Mouse (Mus musculus): ENCODE measurements around the gene Cirbp.
A peak's percentile ranks its signal among the peaks of the same experiment; 100 is the strongest.

Gene Cirbp

DNA sequence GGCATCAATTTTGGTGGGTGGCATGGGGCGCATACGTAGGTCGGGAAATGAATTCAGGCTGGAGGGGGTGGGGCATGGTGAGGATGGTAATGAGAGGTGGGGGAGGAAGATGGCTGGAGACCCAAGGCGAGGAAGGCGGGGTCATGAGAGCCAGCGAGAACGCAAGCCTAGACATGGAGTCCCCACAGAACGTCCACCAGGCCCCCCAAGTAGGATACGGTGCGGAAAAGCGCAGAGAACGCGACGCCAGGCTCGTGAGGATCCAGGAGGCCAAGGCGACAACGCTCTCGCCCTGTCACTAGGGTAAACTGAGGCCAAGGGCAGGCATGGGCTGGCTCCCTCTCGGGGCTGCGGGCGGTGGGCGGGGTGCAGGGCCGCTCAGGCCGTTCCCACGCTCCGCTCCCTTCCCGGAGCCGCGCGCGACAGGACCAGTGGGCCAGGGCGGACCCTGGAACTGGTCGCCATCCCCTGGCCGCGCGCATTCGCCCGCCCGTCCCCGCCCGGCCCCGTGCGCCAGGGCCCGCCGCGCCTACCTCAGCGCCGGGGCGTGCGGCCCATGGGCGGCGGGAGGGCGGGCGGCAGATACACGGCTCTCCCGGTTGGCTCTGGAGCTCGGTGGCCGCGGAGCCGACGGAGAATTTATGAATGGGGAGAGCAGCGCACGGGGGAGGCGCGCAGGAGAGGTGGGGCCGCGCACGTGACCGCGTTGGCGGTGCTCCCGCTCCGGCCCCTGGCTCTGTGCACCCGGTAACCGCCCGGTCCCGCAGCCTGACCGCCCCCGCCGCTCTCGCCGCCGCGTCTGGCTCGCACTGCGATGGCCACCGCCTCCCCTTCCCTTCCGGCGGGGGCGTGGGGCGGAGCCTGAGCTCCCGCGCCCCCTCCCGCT is 27.0 kb upstream of the Cirbp start, which contains the start of gene Atp5d:
TSS of gene Atp5d (plus strand) at position 80 of the 886 bp plus-strand sequence.
- DNase-seq: peak; percentile 67

DNA sequence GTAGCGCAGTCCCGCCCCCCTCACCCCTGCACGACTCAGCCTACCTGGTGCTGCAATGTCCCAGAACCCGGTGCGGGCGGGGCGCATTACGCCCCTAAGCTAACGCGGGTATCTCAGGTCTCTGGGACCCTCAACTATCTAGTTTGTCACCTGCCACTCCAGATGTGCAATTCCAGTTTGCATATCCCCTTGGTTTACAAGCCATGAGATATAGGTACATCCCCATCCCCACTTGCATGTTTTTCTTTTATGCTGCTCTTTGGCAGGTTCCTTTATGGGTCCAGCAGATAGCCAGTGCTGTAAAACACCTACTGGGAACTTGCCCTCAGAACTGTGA is 26.4 kb upstream of the Cirbp start:
- DNase-seq: no peak

DNA sequence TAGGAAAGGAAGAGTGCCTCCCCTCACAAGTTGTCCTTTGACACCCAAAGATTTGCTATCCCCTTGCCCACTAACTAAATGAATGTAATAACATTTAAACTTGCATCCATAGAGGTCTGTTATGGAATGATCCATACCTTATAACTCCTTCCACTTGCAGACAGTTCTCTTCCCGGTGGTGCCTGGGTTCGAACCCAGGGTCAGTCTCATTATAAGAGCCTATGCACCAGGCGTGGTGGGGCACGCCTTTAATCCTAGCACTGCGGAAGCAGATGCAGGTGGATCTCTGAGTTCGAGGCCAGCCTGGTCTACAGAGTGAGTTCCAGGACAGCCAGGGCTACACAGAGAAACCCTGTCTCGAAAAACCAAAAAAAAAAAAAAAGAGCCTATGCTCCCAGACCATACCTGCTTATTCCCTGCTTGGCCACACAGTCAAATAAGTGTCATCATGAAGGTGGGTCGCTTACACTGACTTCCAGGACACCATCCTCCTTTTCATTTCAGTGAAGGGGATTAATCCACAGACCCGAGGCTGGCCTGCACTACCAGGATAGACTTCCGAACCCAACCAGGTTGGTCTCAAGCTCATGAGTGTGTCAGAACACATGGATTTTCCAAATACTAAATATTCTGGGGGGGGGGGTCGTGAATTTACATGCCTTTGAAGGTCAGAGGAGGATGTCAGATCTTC is 25.7 kb upstream of the Cirbp start:
- no peak for DNase-seq

DNA sequence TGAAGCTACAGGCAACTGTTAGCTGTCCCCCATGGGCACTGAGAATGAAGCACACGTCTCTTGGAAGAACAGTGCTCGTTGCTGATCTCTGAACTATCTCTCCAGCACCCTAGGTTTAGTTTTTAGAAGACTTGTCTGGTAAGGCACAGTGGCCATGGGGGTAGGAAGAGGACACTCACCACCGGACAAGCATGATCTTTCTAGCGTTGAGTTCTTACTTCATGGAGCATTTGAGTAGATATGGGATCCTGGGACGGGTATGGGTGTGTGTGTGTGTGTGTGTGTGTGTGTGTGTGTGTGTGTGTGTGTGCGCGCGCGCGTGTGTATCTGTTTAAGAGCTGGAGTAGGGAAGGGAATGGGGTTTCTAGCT is 25.1 kb upstream of the Cirbp start, which contains the start of gene Cbarp:
TSS of gene Cbarp (minus strand) at position 170 of the 370 bp plus-strand sequence.
- DNase-seq: no peak

DNA sequence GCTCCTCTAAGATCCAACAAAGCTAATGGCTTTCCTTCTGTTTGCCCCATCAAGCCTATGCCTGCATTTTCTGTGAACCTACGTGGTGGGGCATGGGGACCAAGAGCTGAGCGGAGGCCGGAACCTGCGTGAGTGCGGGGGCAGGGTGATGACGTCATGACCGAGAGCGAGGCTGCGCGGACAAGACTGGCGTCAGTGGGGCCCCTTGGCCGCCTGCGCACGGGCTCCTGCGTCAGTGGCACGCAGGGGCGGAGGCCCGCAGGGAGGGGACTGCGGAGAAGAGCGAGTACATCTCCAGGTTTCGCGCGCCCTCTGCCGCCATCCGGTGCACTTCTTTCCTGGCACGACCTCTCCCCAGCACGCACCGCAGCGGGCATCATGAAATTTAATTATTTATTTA is 24.5 kb upstream of the Cirbp start:
- DNase-seq: peak; percentile 96

DNA sequence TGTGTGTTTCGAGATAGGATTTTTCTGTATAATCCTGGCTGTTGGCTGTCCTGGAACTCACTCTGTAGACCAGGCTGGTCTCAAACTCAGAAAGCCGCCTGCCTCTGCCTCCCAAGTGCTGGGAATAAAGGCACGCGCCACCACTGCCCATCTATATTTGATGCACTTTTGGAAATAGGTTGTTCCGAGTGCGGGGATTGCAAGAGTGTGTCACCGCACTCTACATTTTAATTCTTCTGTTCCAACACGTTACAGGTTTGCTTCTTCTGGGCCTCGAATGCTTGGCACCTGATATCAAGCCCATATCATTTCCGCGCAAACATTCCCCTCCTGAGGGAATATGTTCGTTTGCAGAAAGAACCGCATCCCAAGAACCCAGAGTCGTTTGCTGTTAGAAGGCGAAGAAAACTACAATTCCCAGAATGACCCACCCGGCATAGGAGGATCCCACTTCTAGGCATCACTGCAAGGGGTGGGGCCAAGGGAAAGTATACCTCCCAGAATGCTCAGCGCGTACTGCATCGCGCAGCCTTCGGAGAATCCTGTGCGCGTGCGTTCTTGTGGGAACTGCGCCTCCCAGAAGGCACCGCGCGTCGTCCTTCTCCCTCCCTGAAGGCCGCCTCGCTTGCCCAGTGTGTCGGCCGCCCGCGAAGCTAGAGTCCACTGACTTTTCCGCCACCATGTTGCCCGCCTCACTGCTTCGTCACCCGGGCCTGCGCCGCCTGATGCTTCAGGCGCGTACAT is 23.8 kb upstream of the Cirbp start:
- peak; percentile 100 for DNase-seq

DNA sequence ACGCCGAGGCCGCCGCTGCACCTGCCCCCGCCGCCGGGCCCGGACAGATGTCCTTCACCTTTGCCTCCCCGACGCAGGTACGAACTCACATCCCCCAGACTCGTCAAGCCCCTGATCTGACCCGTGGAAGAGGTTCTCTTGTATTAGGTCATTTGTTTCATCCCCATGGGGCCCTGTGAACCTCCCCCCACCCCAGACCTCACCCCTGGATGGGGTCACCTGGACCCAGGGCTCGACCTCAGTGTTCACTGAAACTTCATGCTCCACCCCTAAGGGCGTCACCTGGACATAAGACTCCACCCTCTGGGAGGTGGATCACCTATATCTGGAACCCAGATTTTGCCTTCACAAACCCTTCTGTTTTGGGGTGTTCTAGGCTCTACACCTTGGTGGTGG is 23.3 kb upstream of the Cirbp start:
- DNase-seq: no peak

DNA sequence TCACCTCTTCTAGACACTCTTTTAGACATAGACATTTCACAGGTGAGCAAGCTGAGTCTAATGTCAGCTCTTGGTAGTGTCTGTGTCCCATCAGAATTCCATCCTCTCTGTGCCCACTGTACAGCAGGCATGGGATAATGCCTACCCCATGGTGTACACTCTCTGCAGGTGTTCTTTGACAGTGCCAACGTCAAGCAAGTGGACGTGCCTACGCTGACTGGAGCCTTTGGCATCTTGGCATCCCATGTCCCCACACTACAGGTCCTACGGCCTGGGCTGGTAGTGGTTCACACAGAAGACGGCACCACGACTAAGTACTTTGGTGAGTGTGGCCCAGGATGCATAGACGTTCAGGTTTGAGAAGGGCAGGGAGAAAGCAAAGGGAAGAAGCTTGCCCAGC is 22.1 kb upstream of the Cirbp start:
- no peak for DNase-seq

DNA sequence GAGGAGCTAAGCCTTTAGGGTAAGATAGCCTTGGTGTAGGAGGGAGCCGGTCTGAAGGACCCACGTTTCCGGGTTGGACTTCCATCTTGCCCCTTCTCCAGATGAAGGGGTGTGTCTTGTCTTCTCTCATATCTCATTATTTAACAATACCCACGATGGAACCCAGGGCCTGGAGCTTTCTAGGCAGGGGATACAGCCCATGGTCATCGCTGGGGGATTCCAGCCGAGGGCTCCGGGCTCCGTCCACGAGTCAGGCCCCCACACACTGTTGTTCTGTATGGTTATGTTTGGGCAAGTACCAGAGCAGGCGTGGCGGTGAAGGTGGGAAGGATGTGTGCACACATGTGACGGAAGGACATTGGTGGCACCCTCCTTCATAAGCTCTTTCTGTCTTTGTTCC is 21.6 kb upstream of the Cirbp start:
- DNase-seq: no peak

DNA sequence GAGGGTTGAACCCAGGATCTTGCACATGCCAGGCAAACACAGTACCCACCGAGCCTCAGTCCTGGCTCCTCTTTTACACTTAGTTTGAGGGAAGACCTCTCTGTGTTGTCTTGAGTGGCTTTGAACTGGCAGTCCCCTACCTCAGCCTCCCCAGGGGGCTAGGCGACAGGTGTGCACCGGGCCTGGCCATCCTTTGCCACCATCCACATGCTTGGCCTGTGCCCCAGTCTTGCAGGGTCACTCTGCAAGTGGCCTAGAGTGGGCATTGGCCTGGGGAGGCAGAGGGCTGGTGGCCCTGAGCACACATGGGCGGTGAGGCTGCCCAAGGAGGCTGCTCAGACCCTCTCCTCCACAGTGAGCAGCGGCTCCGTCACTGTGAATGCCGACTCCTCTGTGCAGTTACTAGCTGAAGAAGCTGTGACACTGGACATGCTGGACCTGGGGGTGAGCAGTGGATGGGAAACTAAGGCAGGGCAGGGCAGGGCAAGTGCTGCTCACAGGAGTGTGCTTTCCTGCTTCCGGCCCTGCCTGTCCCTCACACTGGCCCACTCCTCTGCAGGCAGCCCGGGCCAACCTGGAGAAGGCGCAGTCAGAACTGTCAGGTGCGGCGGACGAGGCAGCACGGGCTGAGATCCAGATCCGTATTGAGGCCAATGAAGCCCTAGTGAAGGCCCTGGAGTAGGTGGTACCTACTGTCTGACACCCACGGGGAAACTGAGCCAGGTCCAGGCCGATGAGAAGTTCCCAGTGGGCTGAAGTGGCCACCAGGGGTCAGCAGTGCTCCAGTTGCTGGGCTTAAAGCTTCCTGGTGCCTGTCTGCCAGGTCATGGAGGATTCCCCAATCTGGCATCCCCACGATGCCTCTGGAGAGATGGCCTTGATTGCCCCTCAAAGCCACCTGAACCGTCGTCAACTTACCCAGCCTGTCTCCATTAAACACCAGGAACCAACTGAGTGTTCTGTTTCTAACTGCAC is 20.6 kb upstream of the Cirbp start:
- peak; percentile 84 for DNase-seq

DNA sequence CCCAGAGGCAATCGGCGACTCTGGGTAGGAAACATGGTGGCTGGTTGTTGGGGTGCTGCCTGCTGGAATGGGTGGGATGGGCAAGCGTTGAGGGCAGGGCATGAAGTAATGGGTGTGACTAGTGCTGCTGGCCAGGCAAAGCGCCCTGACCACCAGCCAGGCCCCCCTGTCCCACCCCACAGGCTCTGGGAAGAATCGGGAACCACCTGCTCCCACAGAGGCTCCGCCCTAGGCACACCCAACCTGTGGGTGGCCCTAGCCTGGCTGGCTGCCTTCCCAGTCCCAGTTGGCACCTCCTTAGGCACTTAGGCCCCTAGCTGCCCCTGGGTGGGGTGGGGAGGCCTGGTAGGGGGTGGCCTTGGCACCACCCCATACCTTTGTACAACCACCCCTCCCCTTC is 19.9 kb upstream of the Cirbp start:
- no peak for DNase-seq

DNA sequence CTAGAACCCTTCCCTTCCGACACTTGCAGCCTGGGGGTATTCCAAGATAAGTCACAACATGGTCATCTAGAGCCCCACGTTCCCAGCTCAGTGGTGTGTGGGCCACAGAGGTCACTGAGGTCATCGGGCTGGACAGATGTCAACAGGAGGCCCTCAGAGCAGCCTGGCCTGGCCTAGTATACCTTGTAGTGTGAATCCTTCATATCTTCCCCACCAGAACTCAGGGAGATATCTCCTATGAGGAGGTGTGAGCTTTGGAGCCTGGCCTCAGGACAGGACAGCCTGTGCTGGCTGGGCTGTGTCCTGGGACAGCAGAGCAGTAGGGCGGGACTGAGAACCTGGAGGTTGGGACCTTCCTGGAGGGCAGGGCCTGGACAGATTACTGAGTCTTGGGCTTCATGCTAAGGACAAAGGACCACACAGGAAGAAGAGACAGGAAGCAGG is 19.2 kb upstream of the Cirbp start:
- no peak for DNase-seq

DNA sequence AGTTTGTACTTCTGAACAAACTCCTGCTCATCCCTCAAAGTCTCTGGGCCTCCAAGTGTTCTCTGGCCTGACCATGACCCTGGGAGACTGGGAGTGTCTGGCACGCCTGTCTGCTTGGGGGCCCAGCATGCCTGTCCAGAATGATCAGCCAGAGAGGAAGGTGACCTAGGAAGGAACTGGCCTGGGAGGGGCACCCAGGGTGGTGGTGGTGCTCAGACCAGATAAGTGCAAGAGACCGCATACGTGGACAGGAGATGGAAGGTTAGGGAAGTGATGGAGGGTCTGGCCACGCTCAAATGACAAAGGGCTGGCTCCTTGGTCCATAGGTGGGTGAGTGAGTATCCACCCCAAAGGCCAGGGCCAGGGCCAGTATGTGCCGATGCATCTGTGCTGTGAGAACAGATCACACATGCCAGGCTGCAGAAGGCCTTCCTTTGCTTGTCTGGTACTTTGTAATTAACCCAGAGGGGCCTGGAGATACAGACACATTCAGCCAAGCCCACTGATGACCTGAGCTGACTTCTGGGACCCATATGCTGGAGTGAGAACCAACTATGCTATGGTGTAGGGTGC is 18.6 kb upstream of the Cirbp start:
- no peak for DNase-seq

DNA sequence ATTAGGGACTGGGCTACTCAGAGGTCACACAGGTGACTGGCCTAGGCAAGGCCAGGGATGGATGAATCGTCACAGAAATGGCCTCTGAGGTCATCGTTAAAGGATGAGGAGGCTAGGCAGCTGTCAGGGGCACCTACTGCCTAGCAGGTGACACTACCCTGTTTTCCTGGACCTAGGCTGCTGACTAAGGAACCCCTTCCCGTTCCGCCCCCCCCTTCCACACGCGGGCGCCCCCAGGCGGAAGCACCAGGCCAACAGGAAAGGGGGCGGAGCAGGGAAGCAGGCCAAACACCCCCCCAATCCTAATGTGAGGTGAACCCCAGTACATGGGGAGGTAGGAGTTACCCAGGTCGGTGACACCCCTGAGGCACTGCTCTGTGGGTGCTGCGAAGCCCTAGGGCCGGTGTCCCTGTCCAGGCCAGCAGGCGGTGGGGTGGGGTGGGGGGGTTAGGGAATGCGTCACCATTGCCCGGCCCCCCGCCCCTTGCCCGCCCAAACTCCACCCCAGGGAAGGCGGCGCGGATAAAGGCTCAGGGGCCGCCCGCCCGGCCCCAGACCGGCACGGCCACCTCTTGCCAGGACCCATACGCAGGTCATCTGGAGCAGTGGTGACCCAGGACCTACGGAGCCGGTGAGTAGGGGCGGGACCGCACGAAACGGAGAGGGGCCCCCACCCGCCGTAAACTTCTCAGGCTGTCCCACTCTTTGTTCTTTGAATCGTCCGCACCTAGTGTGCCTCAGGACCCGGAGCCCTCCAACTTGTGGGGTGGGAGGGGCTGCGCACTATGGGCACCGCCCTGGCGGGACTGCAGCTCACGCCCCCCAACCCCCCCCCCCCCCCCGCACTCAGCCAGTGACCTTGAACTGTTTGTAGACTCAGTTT is 17.8 kb upstream of the Cirbp start, which contains the start of gene Midn:
TSS of gene Midn (plus strand) at position 554 of the 883 bp plus-strand sequence.
- DNase-seq: peak; percentile 79

DNA sequence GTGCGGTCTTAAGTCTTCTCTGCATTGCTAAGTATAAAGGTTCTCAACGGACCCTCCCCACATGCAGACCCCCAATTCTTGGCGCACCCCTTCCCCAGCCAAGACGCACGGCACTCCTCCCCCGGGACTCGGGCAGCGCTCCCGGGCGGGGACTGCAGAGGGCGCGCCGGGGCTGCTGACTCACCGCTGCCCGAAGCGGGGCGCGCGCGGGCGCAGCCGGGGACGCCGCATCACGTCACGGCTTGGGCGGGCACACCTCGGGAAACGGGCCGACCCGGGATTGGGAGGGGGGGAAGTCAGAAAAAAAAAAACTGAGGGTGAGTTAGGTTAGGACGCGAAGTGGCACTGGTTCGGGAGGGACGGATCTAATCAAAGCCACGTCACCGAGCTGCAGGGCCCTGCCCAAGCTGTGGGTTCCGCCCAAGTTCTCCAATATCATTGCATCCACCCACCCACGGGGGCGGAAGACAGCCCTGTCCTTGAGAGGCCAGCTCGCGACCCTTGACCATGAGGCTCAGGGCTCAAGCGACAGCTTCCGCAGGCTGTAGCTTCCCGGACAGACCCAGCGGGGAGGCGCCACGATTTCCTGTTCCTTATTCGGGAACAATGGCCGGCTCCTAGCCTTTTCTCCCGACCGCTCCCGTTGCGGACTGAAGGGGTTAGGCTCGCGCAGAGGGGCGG is 17.0 kb upstream of the Cirbp start:
- peak; percentile 95 for DNase-seq

DNA sequence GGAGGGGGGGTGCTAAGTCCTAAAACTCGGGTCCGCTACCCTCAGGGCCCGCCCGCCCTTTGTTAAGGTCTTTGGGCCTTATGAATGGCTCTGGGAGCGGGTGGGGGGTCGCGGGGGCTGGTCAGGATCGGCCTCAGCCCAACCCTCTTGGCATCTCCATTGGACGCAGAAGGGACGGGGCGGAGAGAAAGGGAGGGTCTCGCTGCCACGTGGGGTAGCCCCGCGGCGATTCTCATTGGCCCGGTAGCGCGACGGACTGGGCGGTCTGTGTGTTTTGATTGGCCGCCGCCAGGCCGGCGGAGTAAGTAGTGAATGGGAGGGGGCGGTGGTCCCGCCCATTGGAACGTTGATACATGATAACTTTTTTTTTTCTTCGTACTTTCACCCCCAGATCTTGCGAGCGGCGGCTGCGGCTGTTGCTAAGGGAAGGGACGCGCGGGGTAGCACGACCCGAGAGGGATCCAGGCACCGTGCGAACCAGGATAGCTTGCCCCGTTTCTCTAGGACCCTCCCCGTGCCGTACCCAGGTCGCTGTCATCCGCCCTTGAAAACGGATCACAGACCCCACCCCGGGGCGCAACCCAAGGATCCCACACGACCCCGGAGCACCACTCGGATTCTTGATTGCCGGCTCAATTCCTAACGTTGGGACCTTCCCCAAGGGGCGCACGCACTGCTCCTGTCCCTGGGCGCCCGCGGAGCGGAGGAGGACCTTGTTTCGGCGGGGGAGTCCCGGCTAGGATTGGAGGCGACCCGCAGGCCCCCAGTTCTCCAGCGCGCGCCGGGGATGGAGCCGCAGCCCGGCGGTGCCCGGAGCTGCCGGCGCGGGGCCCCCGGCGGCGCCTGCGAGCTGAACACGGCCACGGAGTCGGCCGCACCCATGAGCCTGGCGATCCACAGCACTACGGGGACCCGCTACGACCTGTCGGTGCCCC is 16.2 kb upstream of the Cirbp start:
- DNase-seq: peak; percentile 99

DNA sequence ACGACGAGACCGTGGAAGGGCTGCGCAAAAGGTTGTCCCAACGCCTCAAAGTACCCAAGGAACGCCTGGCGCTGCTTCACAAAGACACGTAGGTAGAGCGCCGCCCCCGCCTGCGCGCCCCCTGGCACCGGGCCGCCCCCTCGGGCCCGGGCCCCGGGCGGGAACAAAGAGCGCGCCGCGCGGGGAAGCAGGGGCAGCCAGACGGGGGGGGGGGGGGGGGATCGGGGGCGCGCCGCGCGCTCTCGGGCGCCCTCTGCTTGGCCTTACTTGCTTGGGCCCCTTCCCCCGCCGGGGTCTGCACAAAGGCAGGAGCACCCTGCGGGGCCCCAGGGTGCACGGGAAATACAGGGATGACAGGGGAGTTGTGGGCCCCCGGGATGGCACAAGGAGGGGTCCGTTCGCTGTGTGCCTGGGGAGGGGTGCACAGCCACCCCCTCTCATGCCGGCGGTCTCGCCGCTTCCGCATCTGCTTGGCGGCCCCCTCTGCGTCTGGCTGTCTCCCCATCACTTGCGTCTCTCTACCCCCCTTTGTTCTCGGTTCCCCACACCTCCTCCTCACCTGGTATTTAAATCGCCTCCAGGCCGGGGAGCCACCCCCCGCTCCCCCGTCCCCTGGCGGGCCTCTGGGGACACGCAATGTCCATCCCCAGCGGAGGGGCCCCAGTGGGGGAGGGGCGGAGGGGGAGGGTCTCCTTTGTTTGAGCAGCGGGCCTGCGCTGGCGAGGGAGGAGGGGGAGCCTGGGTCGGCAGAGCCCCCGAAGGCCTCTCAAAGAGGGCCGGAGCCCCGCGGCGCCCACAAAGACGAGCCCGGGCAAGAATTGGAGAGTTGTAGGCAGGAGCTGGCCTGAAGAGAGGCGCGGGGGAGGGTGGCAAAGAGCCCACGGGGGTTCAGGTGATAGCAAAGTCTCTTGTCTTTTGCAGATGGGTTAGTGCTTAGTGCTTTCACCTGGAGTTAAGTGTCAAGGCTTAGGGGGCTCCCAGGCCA is 15.3 kb upstream of the Cirbp start:
- peak; percentile 91 for DNase-seq
